Mouse (Mus musculus): ENCODE results near the gene Gm20403. TPM values are rescaled to one million over a fixed set of nuclear protein-coding genes. Genes with fewer than 3 reads are reported as not detected.
"Not testable (repeated sequence)": the region's sequence is repeated elsewhere in the genome, so short reads cannot be mapped to it uniquely, and the experiment has no call there.

The Gm20403 gene
- total RNA-seq, 2 experiments from 2014 or later, result not detected

DNA sequence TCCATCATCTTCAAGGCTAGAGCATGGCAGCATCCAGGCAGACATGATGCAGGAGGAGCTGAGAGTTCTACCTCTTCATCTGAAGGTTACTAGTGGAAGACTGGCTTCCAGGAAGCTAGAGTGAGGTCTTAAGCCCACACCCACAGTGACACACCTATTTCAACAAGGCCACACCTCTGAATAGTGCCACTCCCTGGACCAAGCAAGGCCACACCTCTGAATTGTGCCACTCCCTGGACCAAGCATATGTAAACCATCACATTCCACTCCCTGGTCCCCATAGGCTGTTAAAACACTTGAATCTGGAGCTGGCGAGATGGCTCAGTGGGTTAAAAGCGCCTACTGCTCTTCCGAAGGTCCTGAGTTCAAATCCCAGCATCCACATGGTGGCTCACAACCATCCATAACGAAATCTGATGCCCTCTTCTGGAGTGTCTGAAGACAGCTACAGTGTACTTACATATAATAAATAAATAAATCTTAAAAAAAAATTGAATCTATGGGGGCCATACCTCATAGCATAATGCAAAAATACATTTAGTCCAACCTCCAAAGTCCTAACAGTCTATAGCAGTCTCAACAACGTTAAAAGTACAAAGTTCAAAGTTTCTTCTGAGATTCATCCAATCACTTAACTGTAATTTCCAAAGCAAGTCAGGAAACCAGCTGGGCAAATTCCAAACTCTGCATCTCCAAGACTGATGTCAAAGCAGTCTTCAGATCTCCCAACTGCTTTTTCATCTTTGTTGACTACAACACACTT lies 48.6 kb downstream of the Gm20403 start:
- intact Hi-C loops (cut with DNase I); DNase-seq (ENCODE audit: low spot score in 2 of 2): not testable (repeated sequence)

Other genes with a start within 250 kb of the Gm20403 start
- 10 to 100 TPM; 39.7 to 48.2 TPM for gene Snx6, start 190.8 kb downstream of the Gm20403 start, total RNA-seq (2021)
- gene Cfl2, start 123.7 kb downstream of the Gm20403 start, total RNA-seq (2021), result 100 to 1,000 TPM; 111 to 116 TPM
- 1 to 10 TPM; 3.5 to 5.1 TPM for gene Baz1a, start 27.8 kb upstream of the Gm20403 start, total RNA-seq (2021)
- 1 to 10 TPM; 8.4 to 9.6 TPM for gene 2700097O09Rik, start 93.6 kb upstream of the Gm20403 start, total RNA-seq (2021)
- 10 to 100 TPM; 91.1 to 95.7 TPM for gene Srp54a, start 93.7 kb upstream of the Gm20403 start, total RNA-seq (2021)
- gene Fam177a, start 137.9 kb upstream of the Gm20403 start, total RNA-seq (2021), result 10 to 100 TPM; 18.0 to 19.4 TPM
- 10 to 100 TPM; 53.7 to 57.4 TPM for gene Srp54b, start 168.6 kb upstream of the Gm20403 start, total RNA-seq (2021)
- gene 1700047I17Rik2, start 213.1 kb upstream of the Gm20403 start, total RNA-seq (2021), result under 1 TPM; 0.39 to 0.44 TPM
- 10 to 100 TPM; 34.5 to 38.0 TPM for gene Srp54c, start 243.6 kb upstream of the Gm20403 start, total RNA-seq (2021)